Mouse (Mus musculus): ENCODE measurements around the gene Tex38. TPM values are rescaled to one million over a fixed set of nuclear protein-coding genes. Genes with fewer than 3 reads are reported as not detected.

Tex38 gene
- total RNA-seq, 2 experiments from 2014 or later, result 0.39 TPM; not detected in 1

DNA sequence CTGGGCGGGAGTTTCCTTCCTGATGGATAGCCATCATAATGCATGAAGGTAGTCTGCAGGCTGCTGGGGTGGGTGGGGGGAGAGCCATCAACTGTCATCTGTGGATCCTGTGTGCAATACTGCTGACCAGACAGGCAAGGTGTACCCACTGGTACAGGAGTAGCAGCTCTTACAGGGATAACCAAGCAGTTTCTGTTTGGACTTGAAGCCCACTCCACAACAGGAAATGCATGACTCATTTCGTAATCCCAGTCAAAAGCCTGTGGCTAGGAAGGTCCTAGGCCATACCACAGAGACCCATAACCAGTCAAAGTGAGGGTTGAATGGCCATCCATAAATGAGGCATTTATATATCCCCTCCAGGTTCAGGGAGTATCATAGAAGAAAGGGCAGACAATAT, 3.2 kb downstream of the Tex38 start:
- no peak for DNase-seq
- intact Hi-C loops (cut with DNase I), result no loop called here

- intact Hi-C loops (cut with DNase I), result no loop called here
- DNase-seq, result no peak
Observed at GRCm38 (mm10) chr4:115775056-115775455, 5.8 kb downstream of the Tex38 start.

DNA sequence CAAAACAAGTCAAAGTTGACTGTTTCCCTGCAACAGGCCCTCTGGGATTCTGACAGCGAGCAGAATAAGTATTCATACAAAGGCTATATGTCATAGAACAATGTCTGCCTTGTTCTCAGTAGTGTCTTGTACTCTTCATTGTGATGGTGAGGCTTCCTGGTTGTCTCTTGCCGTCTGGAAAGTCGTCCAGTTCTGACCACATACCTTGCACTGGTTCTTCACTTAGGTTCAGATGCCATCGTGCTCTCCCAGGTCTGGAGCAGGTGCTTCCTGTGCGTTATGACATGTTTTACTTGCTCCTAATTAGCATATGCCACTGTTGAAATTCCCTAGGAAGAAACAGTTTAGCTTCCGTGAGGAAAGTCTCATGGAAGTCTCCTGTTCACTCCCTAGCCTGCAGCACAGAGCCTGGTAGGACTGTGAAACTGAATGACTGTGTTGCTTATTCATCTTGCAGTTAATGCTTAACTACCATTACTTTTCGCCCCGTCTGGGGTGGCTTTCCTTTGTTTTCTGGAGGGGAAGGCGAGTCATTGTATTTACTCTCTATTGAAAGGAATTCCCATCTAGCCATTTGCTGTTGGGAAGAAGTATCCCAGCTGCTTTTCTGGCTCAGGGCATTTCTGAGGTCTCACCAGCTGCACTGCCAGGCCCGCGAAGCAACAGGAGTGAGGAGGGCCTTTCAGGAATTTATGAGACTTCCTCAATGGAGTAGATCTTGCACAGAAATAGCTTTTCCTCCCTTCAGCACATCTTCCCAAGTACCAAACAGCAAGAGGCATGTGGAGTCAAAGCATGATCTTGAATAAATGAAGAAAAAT, 13.0 kb downstream of the Tex38 start:
- DNase-seq, result no peak
- intact Hi-C loops (cut with DNase I), result no loop called here

DNA sequence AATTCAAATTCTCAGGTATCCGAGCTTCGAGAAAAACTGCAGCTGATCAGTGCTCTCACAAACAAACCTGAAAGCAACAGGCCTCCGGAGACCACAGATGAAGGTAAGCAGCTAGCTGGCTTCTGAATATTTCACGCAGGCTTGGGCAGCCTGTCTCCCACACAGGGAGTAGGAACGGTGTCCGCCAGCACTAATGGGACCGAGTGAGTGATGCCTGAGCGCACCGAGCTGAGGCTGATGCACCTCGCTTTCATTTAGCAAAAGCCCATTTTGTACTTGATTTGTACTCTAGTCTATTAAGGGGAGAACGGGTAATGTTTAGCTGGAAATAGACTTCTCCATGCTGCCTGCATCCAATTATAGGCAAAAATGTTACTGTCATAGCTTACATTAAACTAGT, 16.2 kb downstream of the Tex38 start:
- DNase-seq, result no peak
- intact Hi-C loops (cut with DNase I), result no loop called here

GRCm38 (mm10) chr4:115761206-115761605, 19.6 kb downstream of the Tex38 start:
- intact Hi-C loops (cut with DNase I), result no loop called here

DNA sequence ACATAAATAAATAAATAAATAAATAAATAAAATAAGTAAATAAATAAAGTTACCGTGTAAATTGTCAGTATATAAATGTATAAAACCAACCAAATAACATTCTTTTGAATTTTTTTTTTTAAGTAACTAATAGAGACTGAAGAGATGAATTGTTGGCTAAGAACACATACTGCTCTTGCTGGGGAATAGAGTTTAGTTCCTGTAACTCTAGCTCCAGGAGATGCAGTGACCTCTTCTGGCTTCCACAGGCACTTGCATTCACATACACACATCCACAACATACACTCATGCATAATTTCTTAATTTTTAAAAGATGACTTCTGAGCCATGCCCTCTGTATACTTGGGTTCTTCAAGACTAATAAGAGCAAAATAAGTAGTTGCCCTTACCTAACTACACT, 26.0 kb downstream of the Tex38 start:
- intact Hi-C loops (cut with DNase I), result no loop called here
- no peak for DNase-seq

More at GRCm38 (mm10) chr4:115761206-115761605, 19.6 kb downstream of the Tex38 start:
- DNase-seq, result peak; percentile 15 to 48

DNA sequence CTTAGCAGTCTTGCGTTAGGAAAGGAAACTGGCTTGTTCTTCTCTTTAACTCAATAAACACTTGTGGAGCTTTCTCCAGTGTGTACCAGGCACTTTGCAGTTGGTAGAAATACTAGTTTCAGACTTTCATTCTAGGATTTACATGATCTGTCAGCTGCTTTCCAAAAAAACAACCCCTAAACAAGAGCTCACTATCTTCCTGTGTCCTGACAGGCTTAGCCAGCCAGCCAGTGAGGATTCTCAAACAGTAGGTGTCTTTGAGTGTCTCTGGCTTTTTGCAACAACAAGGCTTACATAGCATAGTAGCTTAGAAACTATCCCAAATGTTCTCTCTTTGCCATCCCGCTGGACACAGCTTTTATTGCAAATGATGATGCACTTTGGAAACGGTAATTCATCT, 26.7 kb downstream of the Tex38 start:
- intact Hi-C loops (cut with DNase I), result no loop called here
- DNase-seq, result no peak

GRCm38 (mm10) chr4:115749336-115749735, 31.5 kb downstream of the Tex38 start:
- intact Hi-C loops (cut with DNase I), result no loop called here
- DNase-seq, result no peak

GRCm38 (mm10) chr4:115748181-115748580, 32.6 kb downstream of the Tex38 start:
- DNase-seq, result no peak
- intact Hi-C loops (cut with DNase I), result no loop called here

- intact Hi-C loops (cut with DNase I), result no loop called here
- DNase-seq, result no peak
Observed at GRCm38 (mm10) chr4:115743096-115743495, 37.7 kb downstream of the Tex38 start.

GRCm38 (mm10) chr4:115742658-115743057, 38.2 kb downstream of the Tex38 start:
- intact Hi-C loops (cut with DNase I), result no loop called here

DNA sequence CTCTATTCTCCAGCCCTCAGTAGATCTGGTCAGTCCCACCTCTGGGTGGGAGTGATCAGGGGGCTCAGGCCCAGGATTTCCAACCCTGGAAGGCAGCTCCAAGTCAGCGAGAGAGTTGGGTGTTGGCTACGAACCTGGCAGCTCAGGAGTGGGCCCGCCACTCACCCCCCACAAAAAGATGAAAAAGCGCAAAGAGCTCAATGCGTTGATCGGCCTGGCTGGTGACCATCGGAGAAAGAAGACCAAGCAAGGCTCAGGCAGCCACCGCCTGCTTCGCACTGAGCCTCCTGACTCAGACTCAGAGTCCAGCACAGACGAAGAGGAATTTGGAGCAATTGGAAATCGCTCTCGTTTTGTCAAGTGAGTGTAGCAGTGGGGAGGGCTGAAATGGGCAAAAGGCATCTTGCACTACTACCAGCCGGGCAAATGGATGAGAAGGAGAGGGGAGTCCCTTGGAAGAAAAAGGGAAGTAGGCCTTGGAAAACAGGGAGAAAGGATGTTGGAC, 42.3 kb downstream of the Tex38 start:
- intact Hi-C loops (cut with DNase I), result loop anchor here (5.0 kb wide), 1 partner anchor 99 kb away; the partner anchor contains the start of gene Mknk1
- no peak for DNase-seq

More at GRCm38 (mm10) chr4:115742658-115743057, 38.2 kb downstream of the Tex38 start:
- no peak for DNase-seq

DNA sequence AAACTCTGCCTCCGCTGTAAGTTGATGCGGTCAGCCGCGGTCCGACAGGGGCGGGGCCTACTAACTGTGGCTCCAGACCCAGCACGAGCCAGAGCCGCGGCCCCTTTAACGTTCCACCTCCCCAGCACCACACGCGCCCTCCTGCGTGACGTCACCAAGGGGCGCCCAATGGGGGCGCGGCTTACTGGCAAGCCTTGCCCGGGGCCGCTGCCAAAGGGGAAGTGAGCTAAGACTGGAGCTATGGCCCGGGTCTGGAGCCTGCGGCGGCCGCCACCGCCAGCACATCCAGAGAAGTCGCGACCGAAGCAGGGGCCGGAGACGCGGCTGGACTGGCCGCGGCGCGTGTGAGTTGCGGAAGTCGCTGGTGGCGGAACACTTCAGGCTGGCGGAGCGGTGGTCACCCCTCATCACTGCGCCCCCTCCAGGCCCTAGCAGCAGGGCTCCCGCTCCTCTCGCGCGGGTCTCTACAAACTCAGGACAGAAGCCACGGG, 43.2 kb downstream of the Tex38 start, which contains the start of gene Efcab14:
Gene Efcab14, plus strand, starts transcription at position 194 of the 491 bp plus-strand sequence.
- intact Hi-C loops (cut with DNase I), result loop anchor here (5.0 kb wide), 1 partner anchor 100 kb away; the partner anchor contains the start of gene Mknk1
- DNase-seq, result peak; percentile 99

DNA sequence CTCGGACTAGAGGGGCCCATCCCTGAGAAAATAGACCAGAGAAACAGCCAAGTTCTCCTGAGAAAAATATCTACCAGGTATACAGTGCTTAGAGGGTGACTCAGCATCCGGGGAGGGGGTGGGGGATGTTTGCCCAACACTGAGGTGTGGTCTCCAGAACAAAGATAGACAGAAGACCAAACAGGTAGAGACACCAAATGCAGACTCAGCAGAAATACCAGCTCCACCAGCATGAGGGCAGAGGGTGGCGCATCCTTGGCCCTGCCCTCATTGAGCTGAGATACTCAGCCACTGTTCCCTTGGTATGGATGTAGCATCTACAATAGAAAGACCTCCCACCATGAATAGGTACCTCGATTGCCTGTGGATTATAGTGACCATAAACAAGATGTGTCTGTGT, 46.0 kb downstream of the Tex38 start:
- intact Hi-C loops (cut with DNase I), result loop anchor here (5.0 kb wide), 2 partner anchors 102 to 167 kb away; partner anchors contain the start of gene Mknk1
- DNase-seq, result no peak

GRCm38 (mm10) chr4:115733746-115734145, 47.1 kb downstream of the Tex38 start:
- intact Hi-C loops (cut with DNase I), result loop anchor here (5.0 kb wide), 1 partner anchor 169 kb away; no protein-coding TSS in a partner anchor
- DNase-seq, result no peak

DNA sequence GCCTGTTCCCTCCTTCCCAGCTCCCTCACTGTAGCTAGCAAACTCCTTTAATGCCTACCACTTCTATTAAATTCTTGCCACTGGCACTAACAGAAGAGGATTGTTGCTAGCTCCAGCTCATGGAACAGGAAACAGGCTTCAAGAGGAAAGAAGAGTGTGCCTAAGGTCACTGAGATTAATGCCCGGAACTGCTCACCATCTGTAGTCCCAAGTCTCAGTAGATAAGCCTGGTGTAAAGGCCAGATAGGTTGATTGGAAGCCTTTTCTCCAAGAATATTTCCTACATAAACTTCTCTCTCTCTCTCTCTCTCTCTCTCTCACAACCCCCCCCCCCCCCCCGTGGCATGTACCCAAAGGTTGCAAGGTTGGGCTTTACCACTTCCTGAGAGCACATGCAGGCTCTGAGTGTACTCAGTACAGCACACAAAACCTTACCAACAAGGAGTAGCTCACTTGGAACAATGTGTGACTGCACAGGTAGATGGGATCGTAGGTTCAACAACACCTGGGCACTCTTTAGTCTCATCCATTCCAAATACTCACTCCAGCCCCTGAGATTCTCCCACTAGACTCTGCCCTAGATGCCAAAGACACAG, 48.5 kb downstream of the Tex38 start:
- DNase-seq, result no peak
- intact Hi-C loops (cut with DNase I), result loop anchor here (5.0 kb wide), 1 partner anchor 170 kb away; no protein-coding TSS in a partner anchor

GRCm38 (mm10) chr4:115731588-115732222, 49.1 kb downstream of the Tex38 start:
- DNase-seq, result peak; percentile 75 to 80
- intact Hi-C loops (cut with DNase I), result loop anchor here (1.0 to 5.0 kb wide), 3 partner anchors 171 to 249 kb away; no protein-coding TSS in a partner anchor

All from heart, postnatal 14 days (tissue).